In genomic region chr9:108289347-108289746, GRCm38 (mm10) we compare ENCODE assay signal across 8 mouse cellular contexts. TPM values are rescaled to one million over a fixed set of nuclear protein-coding genes. Genes with fewer than 3 reads are reported as not detected.
A peak's percentile ranks its signal among the peaks of the same experiment; 100 is the strongest.
DNase-seq lines count a peak whose midpoint lies in the region; ATAC-seq and TF ChIP-seq lines count a peak whose summit lies in the region.

No protein-coding gene starts in this region.

- no peaks in the 10 kb centered on the region for H3K9me3 ChIP-seq in erythroblast, embryonic 14.5 days (ENCODE audit: control insufficient read depth, low read length)
- H3K9me3 ChIP-seq in ES-Bruce4 (replicated peaks; ENCODE audit: control insufficient read depth, insufficient read depth, low read length, poor library complexity, severe bottlenecking) = no peaks in the 10 kb centered on the region
- H3K9me3 ChIP-seq in hindbrain, embryonic 11.5 days (ENCODE audit: control insufficient read depth, low read length) = no peaks in the 10 kb centered on the region
- no peaks in the 10 kb centered on the region for H3K9me3 ChIP-seq in liver, embryonic 15.5 days (replicated peaks)

- 63% methylated on average over 2 of the region's 2 CpGs for WGBS in hindbrain, embryonic 11.5 days
- 52% methylated on average over 2 of the region's 2 CpGs for WGBS in liver, embryonic 15.5 days (ENCODE audit: insufficient replicate concordance)

- no peak for ATAC-seq in erythroblast, adult 5-6 weeks (replicated peaks; ENCODE audit: low FRiP score, poor library complexity, severe bottlenecking)
- no peak for ATAC-seq in hindbrain, embryonic 11.5 days (ENCODE audit: low FRiP score)
- no peak for ATAC-seq in liver, embryonic 15.5 days (ENCODE audit: insufficient read depth)
- ATAC-seq in megakaryocyte, adult 5-6 weeks (ENCODE audit: poor library complexity, severe bottlenecking) = no peak

- H3K4me1 ChIP-seq in erythroblast, embryonic 14.5 days (ENCODE audit: control insufficient read depth) = peaks cover 33% of the 10 kb centered on the region
- no peaks in the 10 kb centered on the region for H3K4me1 ChIP-seq in ES-Bruce4 (ENCODE audit: control insufficient read depth, insufficient read depth, low read length)
- 0 out of 2 replicates have a peak, but pooled peaks cover 2% of the 10 kb centered on the region for H3K4me1 ChIP-seq in hindbrain, embryonic 11.5 days (replicated peaks; ENCODE audit: control insufficient read depth, insufficient read depth, low read length)
- H3K4me1 ChIP-seq in liver, embryonic 15.5 days (replicated peaks) = peaks cover 29% of the 10 kb centered on the region

- no peak overlapping the region for H3K27ac ChIP-seq in ES-Bruce4 (ENCODE audit: insufficient read depth, low read length)
- 0 out of 2 replicates have a peak overlapping the region, but pooled peaks have one; percentile 73 for H3K27ac ChIP-seq in hindbrain, embryonic 11.5 days (ENCODE audit: low read depth, low read length)
- 0 out of 2 replicates have a peak overlapping the region, but pooled peaks have one; percentile 79 for H3K27ac ChIP-seq in liver, embryonic 15.5 days (replicated peaks)

- peak overlapping the region; percentile 36 for H3K4me2 ChIP-seq in hindbrain, embryonic 11.5 days (replicated peaks; ENCODE audit: low read depth, low read length)
- peak overlapping the region; percentile 84 for H3K4me2 ChIP-seq in liver, embryonic 15.5 days

- peak overlapping the region; percentile 64; the same call in 1 of the 2 replicates for H3K9ac ChIP-seq in ES-Bruce4 (ENCODE audit: low read depth, poor library complexity, severe bottlenecking)
- H3K9ac ChIP-seq in hindbrain, embryonic 11.5 days (ENCODE audit: low read depth, low read length) = peak overlapping the region; percentile 61
- 0 out of 2 replicates have a peak overlapping the region, but pooled peaks have one; percentile 66 for H3K9ac ChIP-seq in liver, embryonic 15.5 days

- no peaks in the 10 kb centered on the region for H3K36me3 ChIP-seq in erythroblast, embryonic 14.5 days (ENCODE audit: control insufficient read depth)
- H3K36me3 ChIP-seq in ES-Bruce4 (ENCODE audit: control insufficient read depth, insufficient read depth, low read length, poor library complexity, severe bottlenecking) = no peaks in the 10 kb centered on the region
- no peaks in the 10 kb centered on the region for H3K36me3 ChIP-seq in hindbrain, embryonic 11.5 days (ENCODE audit: control insufficient read depth, insufficient read depth, low read length)
- H3K36me3 ChIP-seq in liver, embryonic 15.5 days (replicated peaks) = no peaks in the 10 kb centered on the region

- no peak for DNase-seq in hindbrain, embryonic 11.5 days (ENCODE audit: low spot score)
- DNase-seq in urinary bladder, adult 2 months (ENCODE audit: low spot score) = no peak
- DNase-seq in kidney, postnatal 14 days = no peak

- no peak for TF ChIP-seq POLR2A in ES-Bruce4 (IDR thresholded peaks at IDR 0.05; ENCODE audit: insufficient read depth, low read length)

- no peaks in the 10 kb centered on the region; the same call in 1 of the 2 replicates for H3K27me3 ChIP-seq in erythroblast, embryonic 14.5 days (ENCODE audit: control insufficient read depth)
- H3K27me3 ChIP-seq in ES-Bruce4 (ENCODE audit: control insufficient read depth, insufficient read depth, low read length, poor library complexity, severe bottlenecking) = no peaks in the 10 kb centered on the region
- no peaks in the 10 kb centered on the region for H3K27me3 ChIP-seq in hindbrain, embryonic 11.5 days (ENCODE audit: control insufficient read depth, insufficient read depth, low read length)
- H3K27me3 ChIP-seq in liver, embryonic 15.5 days = no peaks in the 10 kb centered on the region; the same call in 1 of the 2 replicates

- TF ChIP-seq CTCF in ES-Bruce4 (IDR thresholded peaks at IDR 0.05; ENCODE audit: low read depth, low read length) = no peak

- peak overlapping the region; percentile 69 for H3K4me3 ChIP-seq in erythroblast, embryonic 14.5 days (replicated peaks)
- H3K4me3 ChIP-seq in ES-Bruce4 (ENCODE audit: low read depth, low read length) = no peak overlapping the region
- peak overlapping the region; percentile 46 for H3K4me3 ChIP-seq in hindbrain, embryonic 11.5 days (ENCODE audit: low read depth, low read length)
- H3K4me3 ChIP-seq in liver, embryonic 15.5 days (replicated peaks) = peak overlapping the region; percentile 66

- no peak for TF ChIP-seq EP300 in ES-Bruce4 (IDR thresholded peaks at IDR 0.05; ENCODE audit: insufficient read depth, low read depth, low read length)

RNA-seq across cellular contexts. Expression of gene Nicn1, which starts 0.9 kb away (rescaled TPM):
- polyA plus RNA-seq in erythroblast, embryonic 14.5 days (2012) = not detected in 2 replicates
- 0.58 TPM in 1 of 2 replicates, not detected in the other for total RNA-seq in erythroblast, adult 5-6 weeks (2015; ENCODE audit: low replicate concordance)
- total RNA-seq in erythroblast, adult 5-6 weeks (2017; ENCODE audit: low replicate concordance) = 1.0 TPM in 1 of 2 replicates, not detected in the other
- 18.3 and 23.1 TPM in 2 replicates for polyA plus RNA-seq in ES-Bruce4 (2011; ENCODE audit: insufficient read depth, insufficient read length, low read depth, missing spikeins)
- polyA plus RNA-seq in hindbrain, embryonic 11.5 days (2014; fragmentation: Nextera tagmentation; extraction: Ambion mirVana) = 64.5 and 66.4 TPM in 2 replicates
- polyA plus RNA-seq in liver, embryonic 15.5 days (2015; fragmentation: Nextera tagmentation; extraction: Ambion mirVana) = 5.8 and 6.7 TPM in 2 replicates
- 32.8 and 39.3 TPM in 2 replicates for polyA plus RNA-seq in urinary bladder, adult 2 months (2012; rRNA removed)
- 3.9 and 4.3 TPM in 2 replicates for total RNA-seq in megakaryocyte, adult 5-6 weeks (2015)
- 2.6 and 3.6 TPM in 2 replicates for total RNA-seq in megakaryocyte, adult 5-6 weeks (2017)

RNA-seq across cellular contexts. Expression of gene Amt, which starts 7.3 kb away (rescaled TPM):
- not detected in 2 replicates for polyA plus RNA-seq in erythroblast, embryonic 14.5 days (2012)
- total RNA-seq in erythroblast, adult 5-6 weeks (2015; ENCODE audit: low replicate concordance) = not detected in 2 replicates
- total RNA-seq in erythroblast, adult 5-6 weeks (2017; ENCODE audit: low replicate concordance) = 0.51 TPM in 1 of 2 replicates, not detected in the other
- polyA plus RNA-seq in ES-Bruce4 (2011; ENCODE audit: insufficient read depth, insufficient read length, low read depth, missing spikeins) = 69.2 and 69.3 TPM in 2 replicates
- 20.5 and 23.8 TPM in 2 replicates for polyA plus RNA-seq in hindbrain, embryonic 11.5 days (2014; fragmentation: Nextera tagmentation; extraction: Ambion mirVana)
- 11.9 and 13.3 TPM in 2 replicates for polyA plus RNA-seq in liver, embryonic 15.5 days (2015; fragmentation: Nextera tagmentation; extraction: Ambion mirVana)
- polyA plus RNA-seq in urinary bladder, adult 2 months (2012; rRNA removed) = 34.0 and 35.5 TPM in 2 replicates
- 0.71 TPM in 1 of 2 replicates, not detected in the other for total RNA-seq in megakaryocyte, adult 5-6 weeks (2015)
- 0.11 TPM in 1 of 2 replicates, not detected in the other for total RNA-seq in megakaryocyte, adult 5-6 weeks (2017)

RNA-seq across cellular contexts. Expression of gene Rhoa, which starts 16.6 kb away (rescaled TPM):
- 12.9 and 13.9 TPM in 2 replicates for polyA plus RNA-seq in erythroblast, embryonic 14.5 days (2012)
- total RNA-seq in erythroblast, adult 5-6 weeks (2015; ENCODE audit: low replicate concordance) = 149 and 157 TPM in 2 replicates
- total RNA-seq in erythroblast, adult 5-6 weeks (2017; ENCODE audit: low replicate concordance) = 238 and 268 TPM in 2 replicates
- 429 and 434 TPM in 2 replicates for polyA plus RNA-seq in ES-Bruce4 (2011; ENCODE audit: insufficient read depth, insufficient read length, low read depth, missing spikeins)
- polyA plus RNA-seq in hindbrain, embryonic 11.5 days (2014; fragmentation: Nextera tagmentation; extraction: Ambion mirVana) = 270 and 295 TPM in 2 replicates
- polyA plus RNA-seq in liver, embryonic 15.5 days (2015; fragmentation: Nextera tagmentation; extraction: Ambion mirVana) = 190 and 202 TPM in 2 replicates
- polyA plus RNA-seq in urinary bladder, adult 2 months (2012; rRNA removed) = 304 and 339 TPM in 2 replicates
- total RNA-seq in megakaryocyte, adult 5-6 weeks (2015) = 468 and 473 TPM in 2 replicates
- total RNA-seq in megakaryocyte, adult 5-6 weeks (2017) = 585 and 627 TPM in 2 replicates

RNA-seq across cellular contexts. Expression of gene Tcta, which starts 16.6 kb away (rescaled TPM):
- polyA plus RNA-seq in erythroblast, embryonic 14.5 days (2012) = 0.16 TPM in 2 replicates
- total RNA-seq in erythroblast, adult 5-6 weeks (2015; ENCODE audit: low replicate concordance) = 6.1 and 9.2 TPM in 2 replicates
- 4.1 and 4.5 TPM in 2 replicates for total RNA-seq in erythroblast, adult 5-6 weeks (2017; ENCODE audit: low replicate concordance)
- 4.0 and 7.0 TPM in 2 replicates for polyA plus RNA-seq in ES-Bruce4 (2011; ENCODE audit: insufficient read depth, insufficient read length, low read depth, missing spikeins)
- 31.0 and 35.0 TPM in 2 replicates for polyA plus RNA-seq in hindbrain, embryonic 11.5 days (2014; fragmentation: Nextera tagmentation; extraction: Ambion mirVana)
- 14.1 and 14.4 TPM in 2 replicates for polyA plus RNA-seq in liver, embryonic 15.5 days (2015; fragmentation: Nextera tagmentation; extraction: Ambion mirVana)
- polyA plus RNA-seq in urinary bladder, adult 2 months (2012; rRNA removed) = 80.0 and 107 TPM in 2 replicates
- 16.5 and 23.8 TPM in 2 replicates for total RNA-seq in megakaryocyte, adult 5-6 weeks (2015)
- total RNA-seq in megakaryocyte, adult 5-6 weeks (2017) = 6.2 and 8.4 TPM in 2 replicates

RNA-seq across cellular contexts. Expression of gene Dag1, which starts 25.6 kb away (rescaled TPM):
- 0.67 and 0.75 TPM in 2 replicates for polyA plus RNA-seq in erythroblast, embryonic 14.5 days (2012)
- 1.7 and 6.7 TPM in 2 replicates for total RNA-seq in erythroblast, adult 5-6 weeks (2015; ENCODE audit: low replicate concordance)
- 1.7 TPM in 2 replicates for total RNA-seq in erythroblast, adult 5-6 weeks (2017; ENCODE audit: low replicate concordance)
- polyA plus RNA-seq in ES-Bruce4 (2011; ENCODE audit: insufficient read depth, insufficient read length, low read depth, missing spikeins) = 116 and 124 TPM in 2 replicates
- 51.0 and 52.0 TPM in 2 replicates for polyA plus RNA-seq in hindbrain, embryonic 11.5 days (2014; fragmentation: Nextera tagmentation; extraction: Ambion mirVana)
- polyA plus RNA-seq in liver, embryonic 15.5 days (2015; fragmentation: Nextera tagmentation; extraction: Ambion mirVana) = 16.0 and 18.2 TPM in 2 replicates
- polyA plus RNA-seq in urinary bladder, adult 2 months (2012; rRNA removed) = 38.3 and 71.9 TPM in 2 replicates
- 11.6 and 12.3 TPM in 2 replicates for total RNA-seq in megakaryocyte, adult 5-6 weeks (2015)
- 4.6 and 5.4 TPM in 2 replicates for total RNA-seq in megakaryocyte, adult 5-6 weeks (2017)

Comparison
In these comparisons a context has a peak if more than half of its experiments do, and no peak if none do; other contexts are left out.
1. RNA of gene Amt, which starts 7.3 kb away (polyA plus RNA-seq): 69.2 to 69.3 TPM in ES-Bruce4, 34.0 to 35.5 TPM in urinary bladder, adult 2 months, 20.5 to 23.8 TPM in hindbrain, embryonic 11.5 days and 11.9 to 13.3 TPM in liver, embryonic 15.5 days; not detected in erythroblast, embryonic 14.5 days; every median in the first group is over 10 times any median in the second.
2. RNA of gene Rhoa, which starts 16.6 kb away (polyA plus RNA-seq): 429 to 434 TPM in ES-Bruce4, 304 to 339 TPM in urinary bladder, adult 2 months, 270 to 295 TPM in hindbrain, embryonic 11.5 days and 190 to 202 TPM in liver, embryonic 15.5 days; 12.9 to 13.9 TPM in erythroblast, embryonic 14.5 days; every median in the first group is over 10 times any median in the second.
3. Peak in every context shown above with its lines, with median percentiles within 50 percentile points of each other: H3K9ac ChIP-seq.